Mouse (Mus musculus) kidney, embryonic 16.5 days (tissue): ENCODE data around the gene AI413582. TPM values are rescaled to one million over a fixed set of nuclear protein-coding genes. Genes with fewer than 3 reads are reported as not detected.

Experiments
- ATAC-seq: fragments of 200-750 bp; cut with Nextera tagmentation; 2 replicates; pipeline ENCODE4 v1.8.0; 2017; ENCODE audit warnings: moderate TSS enrichment; ENCODE audit not compliant: low FRiP score, low TSS enrichment
- H3K27ac ChIP-seq: fragments of 300-500 bp; sonication (generic); 2 replicates; pipeline ENCODE4 v1.5.1; 2014; ENCODE audit warnings: low read length
- H3K27me3 ChIP-seq: fragments of 300-500 bp; sonication (generic); 2 replicates; pipeline ENCODE4 v1.6.1; 2014; ENCODE audit warnings: low read length, control low read depth, mixed read lengths; ENCODE audit not compliant: insufficient read depth
- H3K36me3 ChIP-seq: fragments of 300-500 bp; sonication (generic); 2 replicates; pipeline ENCODE4 v1.6.1; 2014; ENCODE audit warnings: low read length, control low read depth, mixed read lengths; ENCODE audit not compliant: insufficient read depth
- H3K4me1 ChIP-seq: fragments of 300-500 bp; sonication (generic); 2 replicates; pipeline ENCODE4 v1.6.1; 2014; ENCODE audit warnings: low read length, control low read depth, mixed read lengths; ENCODE audit not compliant: insufficient read depth
- H3K4me2 ChIP-seq: fragments of 300-500 bp; sonication (generic); replicated peaks from 2 replicates; pipeline ENCODE4 v1.6.1; 2014; ENCODE audit warnings: low read depth, low read length
- H3K4me3 ChIP-seq: fragments of 300-500 bp; sonication (generic); 2 replicates; pipeline ENCODE4 v1.5.1; 2014; ENCODE audit warnings: mild to moderate bottlenecking, low read length
- H3K9ac ChIP-seq: fragments of 300-500 bp; sonication (generic); replicated peaks from 2 replicates; pipeline ENCODE4 v1.6.1; 2014; ENCODE audit warnings: low read length
- H3K9me3 ChIP-seq: fragments of 300-500 bp; sonication (generic); 2 replicates; pipeline ENCODE4 v1.6.1; 2016; ENCODE audit warnings: low read length, control low read depth
- WGBS: fragments of 180-500 bp; shearing (Covaris S2); extraction: QIAGEN DNeasy Blood & Tissue Kit; methylation state at CpG from one replicate; pipeline ENCODE4 v1.1.7; 2014; 5-methylcytosine and 5-hydroxymethylcytosine counted together
- polyA plus RNA-seq: library from polyadenylated mRNA; unstranded; fragments of >200 nt; fragmentation: Nextera tagmentation; extraction: Ambion mirVana; gene quantifications from 2 replicates; pipeline ENCODE4 v1.2.1, GENCODE M21; 2015

Gene AI413582
- polyA plus RNA-seq, 1 experiment from 2014 or later, result 23.4 TPM

- H3K36me3 ChIP-seq, result peaks cover 12% of the 10 kb centered on the region; the same call in 1 of the 2 replicates
- no peak overlapping the region for H3K9ac ChIP-seq
- H3K4me2 ChIP-seq, result no peak overlapping the region
- H3K4me1 ChIP-seq, result peaks cover 46% of the 10 kb centered on the region
- H3K4me3 ChIP-seq, result no peak overlapping the region
- ATAC-seq, result no peak
- H3K9me3 ChIP-seq, result no peaks in the 10 kb centered on the region
- H3K27ac ChIP-seq, result no peak overlapping the region
- H3K27me3 ChIP-seq, result no peaks in the 10 kb centered on the region
- WGBS, result 78% methylated on average over 3 of the region's 3 CpGs
Measured at GRCm38 (mm10) chr17:27600286-27600685, 34.7 kb upstream of the AI413582 start.

- Histone ChIP-seq H3K4me2 (no peak overlapping the region), H3K27me3 (no peaks in the 10 kb centered on the region), H3K27ac (peak overlapping the region; percentile 7; the same call in 1 of the 2 replicates), H3K4me1 (peaks cover 33% of the 10 kb centered on the region), H3K9ac (no peak overlapping the region), H3K4me3 (no peak overlapping the region), H3K36me3 (peaks cover 28% of the 10 kb centered on the region), H3K9me3 (no peaks in the 10 kb centered on the region)
- WGBS, result 49% methylated on average over 21 of the region's 21 CpGs
- ATAC-seq, result peak; percentile 68
Measured at GRCm38 (mm10) chr17:27596376-27597190, 31.0 kb upstream of the AI413582 start.

DNA sequence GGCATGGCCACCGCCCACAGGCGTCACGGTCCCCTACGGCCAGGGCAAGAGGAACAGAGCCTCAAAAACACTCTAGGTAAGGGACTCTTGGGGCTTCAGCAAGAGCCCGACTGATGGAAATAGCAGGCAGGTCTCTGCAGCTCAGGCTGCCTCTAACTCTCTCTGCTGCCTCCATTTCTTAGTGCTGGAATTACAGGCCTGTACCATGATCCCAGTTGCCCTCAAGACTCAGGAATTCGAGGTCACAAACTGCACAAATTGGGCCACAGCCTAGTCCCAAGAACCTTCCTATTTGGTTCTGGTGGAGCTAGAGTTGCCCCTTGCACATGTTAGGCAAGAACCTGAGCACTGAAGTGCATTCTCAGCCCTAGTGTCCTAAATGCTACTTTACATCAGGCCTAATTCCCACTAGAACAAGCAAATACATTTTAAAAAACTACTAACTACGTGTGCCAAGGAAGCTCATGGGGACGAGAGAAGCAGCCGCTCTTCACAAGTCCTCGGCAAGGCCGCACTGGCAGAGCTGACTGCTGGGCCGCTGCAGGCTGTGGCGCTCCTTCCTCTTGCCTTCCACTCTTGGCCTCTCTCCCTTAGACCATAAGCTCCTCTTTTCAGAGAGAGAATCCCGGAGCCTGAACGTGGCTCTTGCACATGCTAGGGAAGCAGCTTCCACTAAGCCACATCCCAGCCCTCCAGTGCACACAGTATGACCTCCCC, 30.3 kb upstream of the AI413582 start:
- H3K4me3 ChIP-seq, result no peak overlapping the region
- H3K36me3 ChIP-seq, result peaks cover 28% of the 10 kb centered on the region
- WGBS, result 75% methylated on average over 15 of the region's 15 CpGs

DNA sequence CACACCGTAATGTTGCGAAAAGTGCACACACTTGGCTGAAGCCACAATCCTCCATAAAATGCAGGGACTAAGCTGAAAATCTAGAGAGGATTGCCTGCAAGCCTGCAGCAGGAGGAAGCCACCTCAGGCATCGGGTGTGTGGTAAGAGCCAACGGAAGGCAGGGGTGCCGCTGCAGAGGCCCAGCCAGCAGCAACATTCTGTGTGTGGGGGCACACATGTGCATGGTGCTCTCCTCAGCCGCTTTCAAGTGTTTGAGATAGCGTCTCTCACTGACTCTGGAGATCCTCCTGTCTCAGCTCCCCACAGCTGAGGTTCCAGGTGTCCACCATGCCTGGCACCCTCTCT, 27.0 kb upstream of the AI413582 start:
- Histone ChIP-seq H3K27me3 (no peaks in the 10 kb centered on the region), H3K4me3 (no peak overlapping the region), H3K27ac (no peak overlapping the region)

More for the DNA sequence above, 30.3 kb upstream of the AI413582 start:
- Histone ChIP-seq H3K27ac (peak overlapping the region; percentile 13), H3K4me1 (peaks cover 25% of the 10 kb centered on the region), H3K9me3 (no peaks in the 10 kb centered on the region), H3K4me2 (no peak overlapping the region), H3K27me3 (no peaks in the 10 kb centered on the region), H3K9ac (no peak overlapping the region)
- ATAC-seq, result no peak

GRCm38 (mm10) chr17:27591826-27592564, 26.4 kb upstream of the AI413582 start:
- H3K27me3 ChIP-seq, result no peaks in the 10 kb centered on the region
- ATAC-seq, result no peak
- H3K27ac ChIP-seq, result no peak overlapping the region
- H3K4me1 ChIP-seq, result peaks cover 29% of the 10 kb centered on the region
- H3K4me2 ChIP-seq, result no peak overlapping the region
- peaks cover 28% of the 10 kb centered on the region for H3K36me3 ChIP-seq
- H3K9ac ChIP-seq, result no peak overlapping the region
- 86% methylated on average over 12 of the region's 12 CpGs for WGBS
- H3K9me3 ChIP-seq, result no peaks in the 10 kb centered on the region
- no peak overlapping the region for H3K4me3 ChIP-seq

More for the DNA sequence above, 27.0 kb upstream of the AI413582 start:
- ATAC-seq, result no peak
- Histone ChIP-seq H3K4me2 (no peak overlapping the region), H3K36me3 (peaks cover 28% of the 10 kb centered on the region), H3K4me1 (peaks cover 29% of the 10 kb centered on the region), H3K9ac (no peak overlapping the region), H3K9me3 (no peaks in the 10 kb centered on the region)
- WGBS, result 96% methylated on average over 7 of the region's 7 CpGs

- no peak overlapping the region; the same call in 1 of the 2 replicates for H3K9ac ChIP-seq
- H3K4me3 ChIP-seq, result no peak overlapping the region
- no peak for ATAC-seq
- H3K27me3 ChIP-seq, result no peaks in the 10 kb centered on the region
- 70% methylated on average over 8 of the region's 8 CpGs for WGBS
- H3K4me2 ChIP-seq, result no peak overlapping the region
- H3K9me3 ChIP-seq, result no peaks in the 10 kb centered on the region
- no peak overlapping the region for H3K27ac ChIP-seq
- H3K4me1 ChIP-seq, result peaks cover 20% of the 10 kb centered on the region
- H3K36me3 ChIP-seq, result peaks cover 7% of the 10 kb centered on the region
Measured at GRCm38 (mm10) chr17:27588231-27588630, 22.7 kb upstream of the AI413582 start.

GRCm38 (mm10) chr17:27587252-27587651, 21.7 kb upstream of the AI413582 start:
- H3K9ac ChIP-seq, result no peak overlapping the region
- no peaks in the 10 kb centered on the region for H3K27me3 ChIP-seq
- H3K4me3 ChIP-seq, result no peak overlapping the region
- H3K4me2 ChIP-seq, result no peak overlapping the region
- WGBS, result 76% methylated on average over 12 of the region's 12 CpGs
- no peak overlapping the region for H3K27ac ChIP-seq
- H3K9me3 ChIP-seq, result no peaks in the 10 kb centered on the region
- ATAC-seq, result peak; percentile 56
- H3K36me3 ChIP-seq, result peaks cover 8% of the 10 kb centered on the region
- H3K4me1 ChIP-seq, result peaks cover 20% of the 10 kb centered on the region

DNA sequence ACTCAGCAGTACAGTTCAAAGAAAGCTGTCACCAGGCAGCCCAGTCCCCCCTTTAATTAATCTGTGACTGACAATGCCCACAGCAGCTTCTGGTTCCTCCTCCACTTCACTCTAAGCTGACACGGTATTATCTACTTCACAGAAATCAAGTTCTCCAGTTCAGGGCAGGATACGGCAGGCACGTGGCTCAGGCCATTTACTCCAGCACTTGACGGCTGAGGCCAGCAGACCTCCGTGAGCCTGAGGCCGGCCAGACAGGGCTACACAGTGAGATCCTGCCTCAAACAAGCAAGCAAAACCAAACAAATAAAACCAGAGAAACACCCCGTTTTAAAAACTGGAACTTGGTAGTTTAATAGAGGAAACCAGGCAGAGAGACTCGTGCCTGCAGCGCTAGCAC, 21.1 kb upstream of the AI413582 start:
- H3K4me1 ChIP-seq, result peaks cover 20% of the 10 kb centered on the region
- H3K27ac ChIP-seq, result no peak overlapping the region
- no peak overlapping the region for H3K4me3 ChIP-seq
- ATAC-seq, result no peak
- H3K9ac ChIP-seq, result no peak overlapping the region
- H3K27me3 ChIP-seq, result no peaks in the 10 kb centered on the region
- WGBS, result 53% methylated on average over 9 of the region's 9 CpGs
- H3K36me3 ChIP-seq, result peaks cover 14% of the 10 kb centered on the region
- no peaks in the 10 kb centered on the region for H3K9me3 ChIP-seq
- no peak overlapping the region for H3K4me2 ChIP-seq

GRCm38 (mm10) chr17:27583185-27583894, 17.8 kb upstream of the AI413582 start:
- 91% methylated on average over 13 of the region's 13 CpGs for WGBS
- ATAC-seq, result no peak

More at GRCm38 (mm10) chr17:27583185-27583894, 17.8 kb upstream of the AI413582 start:
- peaks cover 41% of the 10 kb centered on the region for H3K36me3 ChIP-seq
- peaks cover 16% of the 10 kb centered on the region for H3K4me1 ChIP-seq
- H3K4me2 ChIP-seq, result no peak overlapping the region
- H3K4me3 ChIP-seq, result no peak overlapping the region
- no peaks in the 10 kb centered on the region for H3K27me3 ChIP-seq
- H3K9me3 ChIP-seq, result no peaks in the 10 kb centered on the region
- H3K27ac ChIP-seq, result no peak overlapping the region
- no peak overlapping the region for H3K9ac ChIP-seq
